Mouse (Mus musculus) spleen, postnatal 10 days (tissue): ENCODE data around the gene Akap13.
A peak's percentile ranks its signal among the peaks of the same experiment; 100 is the strongest.

Experiments used
- DNase-seq, 2 experiments: peaks; one replicate each; pipeline ENCODE4 v3.0.0; 2021 to 2022; ENCODE audit warnings: low spot score in 2 of 2

Gene Akap13

GRCm38 (mm10) chr7:75558225-75558624 is 102.9 kb downstream of the Akap13 start:
- DNase-seq, result no peak

DNA sequence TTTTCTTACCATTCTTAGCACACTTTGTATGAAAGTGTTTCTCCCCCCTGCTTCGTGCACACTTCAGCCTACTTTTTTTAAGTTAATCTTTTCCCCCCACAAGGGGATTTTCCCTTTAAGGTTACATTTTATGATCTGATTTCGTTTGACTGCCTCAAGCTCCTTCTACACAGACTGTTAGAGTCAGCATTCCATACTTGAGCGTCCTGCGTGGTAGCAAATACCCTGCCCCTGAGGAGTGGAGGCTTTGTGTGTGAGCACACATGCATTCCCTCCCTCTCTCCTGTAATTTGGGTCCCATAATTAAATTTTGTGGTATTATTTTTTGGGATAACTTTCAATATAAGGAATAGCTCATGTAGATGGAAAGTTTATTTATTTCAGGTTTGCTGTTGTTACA is 103.8 kb downstream of the Akap13 start:
- no peak for DNase-seq

DNA sequence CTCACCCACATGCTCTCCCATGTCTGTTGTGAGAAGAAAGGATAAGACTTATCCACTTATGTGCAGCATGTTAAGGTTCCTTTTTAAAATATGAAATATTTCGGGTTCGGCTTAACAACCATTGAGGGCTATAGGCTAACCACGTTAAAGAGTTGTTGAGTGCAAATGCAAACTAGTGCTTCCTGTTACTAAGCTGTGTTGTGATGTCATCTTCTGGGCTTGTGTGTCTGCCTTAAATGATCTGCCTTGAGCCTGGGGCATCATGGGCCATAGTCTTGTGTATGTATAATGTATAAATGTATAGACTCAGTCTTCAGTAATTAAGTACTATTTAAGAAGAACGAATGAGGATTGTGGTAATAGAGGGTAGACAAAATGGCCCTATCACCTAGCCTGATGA is 104.6 kb downstream of the Akap13 start:
- DNase-seq, result no peak

- no peak for DNase-seq
These were observed 105.2 kb downstream of the Akap13 start for GRCm38 (mm10) chr7:75560566-75560965.

GRCm38 (mm10) chr7:75561134-75561533 is 105.8 kb downstream of the Akap13 start:
- no peak for DNase-seq

GRCm38 (mm10) chr7:75568276-75568675 is 112.9 kb downstream of the Akap13 start:
- no peak for DNase-seq

- peak in 1 of 2 experiments; percentile 59 for DNase-seq
These were observed 113.5 kb downstream of the Akap13 start for GRCm38 (mm10) chr7:75568883-75569282.

GRCm38 (mm10) chr7:75570218-75570617 is 114.9 kb downstream of the Akap13 start:
- DNase-seq, result no peak

GRCm38 (mm10) chr7:75571078-75571477 is 115.7 kb downstream of the Akap13 start:
- no peak for DNase-seq

DNA sequence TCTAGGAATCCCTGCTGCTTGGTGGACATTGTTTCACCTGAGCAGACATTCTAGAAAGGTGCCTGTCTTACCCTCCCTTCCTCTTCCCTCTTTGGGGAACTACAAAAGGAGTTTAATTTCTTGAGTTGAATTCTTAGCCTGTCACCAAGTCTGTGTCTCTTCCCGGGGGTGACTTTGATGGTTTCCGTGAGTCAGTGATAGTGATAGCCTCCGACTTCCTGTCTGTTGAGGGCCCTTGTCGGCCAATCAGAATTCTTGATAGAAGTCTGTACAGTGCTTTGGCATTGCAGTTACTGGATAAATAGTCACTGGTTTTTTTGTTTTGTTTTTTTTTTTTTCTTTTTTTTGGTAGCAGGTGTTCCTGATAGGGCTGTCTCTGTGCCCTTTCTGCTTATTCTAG is 116.8 kb downstream of the Akap13 start:
- DNase-seq, result peak in 1 of 2 experiments; percentile 32

GRCm38 (mm10) chr7:75575120-75575649 is 119.9 kb downstream of the Akap13 start:
- no peak for DNase-seq

- no peak for DNase-seq
These were observed 120.7 kb downstream of the Akap13 start for GRCm38 (mm10) chr7:75575800-75576585.

GRCm38 (mm10) chr7:75576851-75577250 is 121.5 kb downstream of the Akap13 start:
- DNase-seq, result no peak

DNA sequence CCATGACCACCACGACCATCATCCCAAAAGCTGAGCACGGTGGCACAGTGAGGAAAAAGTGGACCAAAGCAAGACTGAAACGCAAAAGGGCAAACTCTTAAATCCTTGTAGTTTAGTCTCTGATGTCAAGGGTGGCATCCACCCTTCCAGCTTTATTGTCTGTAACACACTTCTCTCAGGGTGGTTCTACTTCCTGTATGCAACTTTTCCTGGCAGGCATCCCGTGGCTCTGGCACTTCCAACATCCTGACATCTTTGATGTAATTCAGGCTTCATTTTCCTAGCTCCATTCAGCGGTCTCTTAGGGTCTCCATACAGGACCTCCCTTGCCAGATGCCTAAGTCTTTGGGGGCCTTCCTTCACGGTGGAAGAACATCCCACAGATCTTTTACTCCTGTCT is 122.0 kb downstream of the Akap13 start:
- DNase-seq, result no peak

DNA sequence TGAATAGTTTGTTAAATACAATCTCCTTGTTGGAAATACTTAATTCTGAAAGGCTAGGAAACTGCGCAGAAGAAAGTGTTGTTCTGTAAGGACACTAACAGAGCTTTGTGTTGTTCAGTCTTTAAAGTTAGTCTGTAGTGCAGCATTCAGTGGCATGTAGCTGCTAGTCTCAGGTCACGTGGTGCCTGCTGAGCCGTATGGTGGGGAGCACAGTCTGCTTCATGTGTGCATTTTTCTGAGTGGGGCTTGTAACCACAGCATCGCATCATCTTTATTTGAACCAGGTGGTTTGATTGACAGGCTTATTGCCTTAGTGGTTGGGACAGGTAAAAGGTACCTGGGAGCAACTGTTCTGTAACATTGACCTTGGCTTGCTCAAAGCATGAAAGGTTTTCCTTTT is 123.3 kb downstream of the Akap13 start:
- DNase-seq, result no peak

GRCm38 (mm10) chr7:75582091-75582490 is 126.8 kb downstream of the Akap13 start:
- no peak for DNase-seq

GRCm38 (mm10) chr7:75584100-75584499 is 128.8 kb downstream of the Akap13 start:
- DNase-seq, result no peak

- no peak for DNase-seq
These were observed 130.1 kb downstream of the Akap13 start for GRCm38 (mm10) chr7:75585409-75585808.

GRCm38 (mm10) chr7:75586113-75586512 is 130.8 kb downstream of the Akap13 start:
- DNase-seq, result peak; percentile 65 to 76

- peak; percentile 60 to 80 for DNase-seq
These were observed 132.4 kb downstream of the Akap13 start for GRCm38 (mm10) chr7:75587727-75588126.

DNA sequence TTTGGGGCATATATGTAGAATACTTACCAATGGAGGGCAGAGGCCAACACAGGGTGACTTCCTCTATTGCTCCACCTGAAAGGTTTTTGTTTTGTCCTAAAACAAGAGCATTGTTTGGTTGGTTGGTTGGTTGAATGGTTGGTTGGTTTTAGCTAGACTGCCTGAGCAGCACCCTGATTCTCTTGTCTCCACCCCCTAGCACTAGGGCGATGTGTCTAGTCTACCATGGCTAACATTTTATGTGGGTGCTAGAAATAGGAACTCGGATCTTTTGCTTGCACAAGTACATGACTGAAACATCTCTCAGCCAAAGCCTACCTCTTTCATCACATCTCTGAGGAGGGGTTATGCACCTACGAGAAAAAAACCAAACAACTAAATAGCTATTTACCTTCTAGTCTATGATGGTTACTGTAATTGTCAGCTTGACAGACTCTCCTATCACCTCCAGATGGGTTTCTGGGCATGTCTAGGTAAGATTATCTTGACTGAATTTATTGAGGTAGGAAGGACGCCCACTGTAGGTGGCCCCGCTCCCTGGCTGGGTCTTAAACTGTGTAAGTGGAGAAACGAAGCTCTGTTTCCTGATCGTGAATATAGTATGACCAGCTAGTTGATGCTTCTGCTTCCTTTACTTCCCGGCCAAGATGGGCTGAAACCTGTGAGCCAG is 134.1 kb downstream of the Akap13 start:
- DNase-seq, result peak; percentile 39 to 50

DNA sequence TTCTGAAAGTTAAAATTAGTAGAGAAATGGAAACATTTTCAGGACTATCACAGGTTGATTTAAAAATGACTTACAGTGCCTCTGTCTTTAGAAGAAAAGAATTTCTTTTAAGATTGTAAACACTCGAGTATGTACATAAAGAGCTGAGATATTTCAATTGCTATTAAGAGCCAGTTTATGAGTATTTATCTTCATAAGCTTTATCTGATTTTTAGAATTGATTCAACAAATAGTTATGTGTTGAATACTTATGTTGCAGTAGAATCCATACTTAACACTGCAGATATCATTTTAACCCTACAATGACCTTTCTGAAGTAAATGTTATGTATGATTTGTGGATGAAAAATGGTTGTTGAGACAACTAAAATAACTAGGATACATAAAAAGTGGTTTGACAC is 136.6 kb downstream of the Akap13 start:
- DNase-seq, result no peak

DNA sequence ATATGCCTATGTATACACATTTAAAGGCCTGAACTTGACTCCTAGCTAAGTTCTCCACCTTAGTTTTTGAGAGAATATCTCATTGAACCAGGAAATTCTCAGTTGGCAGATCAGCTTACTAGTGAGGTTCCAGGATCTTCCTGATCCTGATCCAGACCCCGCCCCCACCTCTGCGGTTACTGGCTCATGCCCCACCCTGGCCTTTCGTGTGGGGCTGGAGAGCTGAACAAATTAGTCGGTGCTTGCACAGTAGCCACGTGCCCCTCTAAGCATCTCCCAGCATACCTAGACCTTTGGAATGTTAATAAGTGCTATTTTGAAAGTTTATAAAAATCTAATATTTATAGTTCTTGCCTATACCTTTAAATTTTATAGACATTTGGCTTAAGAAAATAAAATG is 139.5 kb downstream of the Akap13 start:
- peak; percentile 57 to 73 for DNase-seq
